Mouse (Mus musculus) layer of hippocampus, adult 6 months (tissue): Measurements from ENCODE around the gene Evi2b. TPM values are rescaled to one million over a fixed set of nuclear protein-coding genes. Genes with fewer than 3 reads are reported as not detected.

Source experiments
- long read RNA-seq, 2 experiments: library from polyadenylated mRNA; unstranded; transcript quantifications; one replicate each; pipeline ENCODE4 v2.0.0; 2019 to 2020
- polyA plus RNA-seq: library from polyadenylated mRNA; unstranded; fragments of <200 nt; fragmentation: Nextera tagmentation; gene quantifications from 2 replicates; pipeline ENCODE4 v1.2.3, GENCODE M21; 2021

The Evi2b gene
- polyA plus RNA-seq = 0.28 and 0.30 TPM in 2 replicates
- long read RNA-seq, experiment 1 = 0 reads
- long read RNA-seq, experiment 2 = 0 reads

DNA sequence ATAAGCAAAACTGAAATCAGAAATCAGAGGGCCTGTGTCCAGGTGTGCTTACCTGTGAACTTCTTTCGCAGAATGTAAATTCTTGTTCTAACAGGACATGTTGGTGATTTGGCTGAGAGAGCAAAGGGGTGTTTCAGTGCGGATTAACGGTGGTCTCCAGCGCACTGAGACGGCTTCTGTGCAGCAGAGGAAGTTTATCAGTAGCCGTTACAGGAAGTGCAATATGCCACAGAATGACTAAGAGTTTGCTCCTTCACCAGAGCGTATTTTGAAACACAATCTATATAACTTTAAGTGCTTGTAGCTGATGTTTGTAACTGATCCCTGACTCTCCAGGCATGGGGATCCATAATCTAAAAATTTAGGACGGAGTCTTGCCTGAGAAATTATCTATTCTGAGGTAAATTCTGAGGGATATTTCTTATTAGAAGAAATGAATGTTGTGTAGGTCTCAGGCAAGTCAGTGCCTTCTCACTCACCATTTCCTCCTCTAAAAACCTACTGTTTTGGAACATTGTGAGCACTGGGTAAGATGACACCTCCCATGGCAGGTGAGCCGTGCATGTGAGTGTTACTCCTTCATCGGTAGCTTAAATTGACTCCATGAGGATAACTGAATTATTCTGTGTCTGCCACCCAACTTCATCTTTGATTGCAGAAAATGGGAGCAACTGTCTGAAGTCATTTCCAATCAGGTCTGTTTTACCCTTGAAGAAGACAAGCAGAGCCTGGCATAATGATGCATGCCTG, at the start of gene Evi2b:
Evi2b (minus strand) TSS at position 203 of the 750 bp plus-strand sequence.

DNA sequence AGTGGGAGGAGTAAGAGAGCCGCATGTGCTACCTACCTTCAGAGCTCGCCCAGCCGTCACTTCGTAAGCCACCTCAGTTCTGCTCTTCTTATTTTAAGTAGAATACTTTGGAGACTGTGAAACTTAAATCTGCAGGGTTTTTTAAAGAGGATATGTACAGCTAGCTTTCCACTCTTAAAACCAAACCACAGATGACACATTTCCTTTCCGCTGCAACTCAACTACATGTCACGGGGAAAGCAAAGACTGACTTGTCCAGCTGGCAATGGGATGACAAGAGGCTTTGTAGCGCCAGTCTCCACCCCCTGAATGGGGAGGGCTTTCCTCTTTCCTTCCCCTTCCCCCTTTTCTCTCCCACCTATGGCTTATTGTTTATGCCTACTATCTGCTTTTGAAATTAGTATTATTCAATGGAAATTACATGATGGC, 6.8 kb upstream of the Evi2b start, which contains the start of the genes Evi2 and Evi2a:
Evi2 (minus strand) TSS at position 257 of the 429 bp plus-strand sequence.
Evi2a (minus strand) TSS at position 277 of the 429 bp plus-strand sequence.

DNA sequence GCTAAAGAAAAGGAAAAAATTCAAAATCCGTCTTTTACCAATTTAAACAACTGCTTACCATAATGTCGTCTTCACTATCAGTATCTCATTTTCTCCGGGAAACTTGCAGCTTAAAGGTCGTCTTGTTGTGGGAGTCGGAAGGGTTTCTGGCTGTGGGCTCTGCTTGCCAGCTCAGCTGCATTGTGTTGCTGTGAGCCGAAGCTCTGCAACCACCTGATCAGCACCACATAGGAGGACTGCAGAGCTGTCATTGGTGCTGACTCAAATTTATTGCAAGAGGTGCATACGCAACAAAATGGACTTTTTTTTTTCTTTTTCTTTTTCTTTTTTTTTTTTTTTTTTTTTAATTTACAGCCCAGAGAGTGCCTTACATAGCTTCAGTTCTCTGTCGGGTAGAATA, 19.7 kb downstream of the Evi2b start, which contains the start of gene Omg:
Omg (minus strand) TSS at position 240 of the 400 bp plus-strand sequence.

Other genes with a start within 250 kb of the Evi2b start
- not detected in 2 replicates for gene Gm9964, start 226.9 kb downstream of the Evi2b start, polyA plus RNA-seq
- gene Nf1, start 184.1 kb downstream of the Evi2b start, polyA plus RNA-seq = 12.8 and 13.4 TPM in 2 replicates
- 29.4 and 34.9 TPM in 2 replicates for gene Omg, start 19.7 kb downstream of the Evi2b start, polyA plus RNA-seq
- 0.09 and 0.10 TPM in 2 replicates for gene Evi2, start 6.8 kb upstream of the Evi2b start, polyA plus RNA-seq
- 52.9 and 56.3 TPM in 2 replicates for gene Evi2a, start 6.8 kb upstream of the Evi2b start, polyA plus RNA-seq
- gene Rab11fip4, start 67.5 kb upstream of the Evi2b start, polyA plus RNA-seq = 14.7 and 18.9 TPM in 2 replicates